Mouse (Mus musculus) inflammation-experienced regulatory T-cells, adult 16 weeks (primary cell): ENCODE measurements around the gene Efcab14. TPM values are rescaled to one million over a fixed set of nuclear protein-coding genes. Genes with fewer than 3 reads are reported as not detected.

Experiments
- polyA plus RNA-seq: library from polyadenylated mRNA; unstranded; fragments of 100-300 nt; shearing (Covaris generic); gene quantifications from one replicate; pipeline ENCODE4 v1.2.1, GENCODE M21; 2017

Efcab14 gene
- polyA plus RNA-seq, result 72.9 TPM

DNA sequence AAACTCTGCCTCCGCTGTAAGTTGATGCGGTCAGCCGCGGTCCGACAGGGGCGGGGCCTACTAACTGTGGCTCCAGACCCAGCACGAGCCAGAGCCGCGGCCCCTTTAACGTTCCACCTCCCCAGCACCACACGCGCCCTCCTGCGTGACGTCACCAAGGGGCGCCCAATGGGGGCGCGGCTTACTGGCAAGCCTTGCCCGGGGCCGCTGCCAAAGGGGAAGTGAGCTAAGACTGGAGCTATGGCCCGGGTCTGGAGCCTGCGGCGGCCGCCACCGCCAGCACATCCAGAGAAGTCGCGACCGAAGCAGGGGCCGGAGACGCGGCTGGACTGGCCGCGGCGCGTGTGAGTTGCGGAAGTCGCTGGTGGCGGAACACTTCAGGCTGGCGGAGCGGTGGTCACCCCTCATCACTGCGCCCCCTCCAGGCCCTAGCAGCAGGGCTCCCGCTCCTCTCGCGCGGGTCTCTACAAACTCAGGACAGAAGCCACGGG lies at the start of gene Efcab14:
TSS of gene Efcab14 (plus strand) at position 194 of the 491 bp plus-strand sequence.

DNA sequence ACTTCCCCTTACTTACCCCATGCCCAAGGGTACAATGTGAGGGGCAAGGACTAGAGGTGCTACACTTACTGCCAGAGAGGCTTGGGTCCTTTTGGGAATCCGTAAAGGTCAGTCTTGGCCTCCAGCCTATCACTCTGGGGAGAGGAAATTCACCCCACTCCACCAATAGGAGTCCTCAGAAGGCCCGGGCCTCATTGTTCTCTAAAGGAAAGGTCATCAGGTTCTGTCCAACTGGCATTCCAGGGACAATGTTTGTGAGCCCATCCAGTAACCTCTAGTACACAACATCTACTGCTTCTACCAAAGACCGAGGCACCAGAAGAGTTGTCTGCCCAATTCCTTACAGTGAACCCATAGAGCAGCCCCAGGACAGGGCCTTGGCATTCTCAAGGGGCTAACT lies 43.4 kb downstream of the Efcab14 start, which contains the start of gene Tex38:
TSS of gene Tex38 (minus strand) at position 101 of the 400 bp plus-strand sequence.

DNA sequence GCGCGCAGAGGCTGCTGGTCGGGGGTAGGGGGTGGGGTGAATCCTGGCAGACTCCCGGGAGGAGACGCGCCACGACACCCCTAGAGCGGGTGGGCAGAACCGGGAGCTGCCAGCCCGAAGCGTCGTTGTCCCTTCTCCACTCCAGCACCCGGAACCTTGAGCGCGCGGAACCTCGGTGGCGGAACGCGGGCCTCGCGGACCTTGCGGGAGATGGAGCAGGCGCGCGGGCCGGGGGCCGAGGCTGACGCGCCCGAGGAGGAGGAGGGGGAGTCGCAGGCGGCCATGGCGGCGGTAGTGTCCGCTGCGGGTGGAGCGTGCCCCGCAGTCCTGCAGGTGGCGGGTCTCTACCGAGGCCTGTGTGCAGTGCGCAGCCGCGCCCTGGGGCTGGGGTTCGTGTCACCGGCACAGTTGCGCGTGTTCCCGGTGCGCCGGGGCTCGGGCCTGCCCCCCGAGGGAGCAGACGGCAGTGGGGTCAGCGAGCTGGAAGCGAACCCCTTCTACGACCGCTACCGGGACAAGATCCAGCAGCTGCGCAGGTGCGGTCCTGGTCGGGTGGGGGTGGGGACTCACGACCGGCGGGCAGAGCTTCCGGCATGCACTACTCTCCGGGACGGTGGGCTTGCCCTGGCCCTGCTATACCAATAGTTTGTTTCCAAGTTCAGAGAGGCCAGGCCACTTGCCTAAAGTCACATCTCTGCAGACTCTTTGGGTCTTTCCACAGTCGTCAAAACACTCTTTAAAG lies 47.4 kb downstream of the Efcab14 start, which contains the start of gene Atpaf1:
TSS of gene Atpaf1 (plus strand) at position 44 of the 742 bp plus-strand sequence.

Other genes with a start within 250 kb of the Efcab14 start
- gene Cyp4a14, start 241.6 kb upstream of the Efcab14 start, polyA plus RNA-seq, result not detected
- gene Cyp4a10, start 219.5 kb upstream of the Efcab14 start, polyA plus RNA-seq, result not detected
- gene Cyp4a31, start 174.1 kb upstream of the Efcab14 start, polyA plus RNA-seq, result not detected
- gene Cyp4a32, start 136.8 kb upstream of the Efcab14 start, polyA plus RNA-seq, result not detected
- not detected for gene Cyp4b1, start 90.0 kb upstream of the Efcab14 start, polyA plus RNA-seq
- gene Tex38, start 43.3 kb downstream of the Efcab14 start, polyA plus RNA-seq, result not detected
- gene Atpaf1, start 47.1 kb downstream of the Efcab14 start, polyA plus RNA-seq, result 35.7 TPM
- 27.9 TPM for gene Mob3c, start 90.3 kb downstream of the Efcab14 start, polyA plus RNA-seq
- gene Mknk1, start 101.5 kb downstream of the Efcab14 start, polyA plus RNA-seq, result 79.2 TPM
- gene Kncn, start 146.7 kb downstream of the Efcab14 start, polyA plus RNA-seq, result not detected
- not detected for gene 6430628N08Rik, start 152.9 kb downstream of the Efcab14 start, polyA plus RNA-seq
- not detected for gene Dmbx1, start 202.2 kb downstream of the Efcab14 start, polyA plus RNA-seq